Mouse (Mus musculus) heart, postnatal 25 days (tissue): Measurements from ENCODE around the gene Ttc34. TPM values are rescaled to one million over a fixed set of nuclear protein-coding genes. Genes with fewer than 3 reads are reported as not detected.

Experiments used
- total RNA-seq, 2 experiments: library from RNA; stranded (reverse); gene quantifications; 2 replicates each; pipeline ENCODE4 v1.2.3; 2021

Gene Ttc34
- total RNA-seq, 2 experiments from 2014 or later, result 0.17 TPM; not detected in 1

Other genes starting within 250 kb of the Ttc34 start
- 10 to 100 TPM; 12.9 to 13.4 TPM for gene Prdm16, start 200.6 kb upstream of the Ttc34 start, total RNA-seq
- not detected for gene Actrt2, start 169.6 kb upstream of the Ttc34 start, total RNA-seq
- under 1 TPM; 0.20 to 0.39 TPM for gene Mmel1, start 32.1 kb downstream of the Ttc34 start, total RNA-seq
- 10 to 100 TPM; 74.4 to 76.2 TPM for gene Fam213b, start 61.7 kb downstream of the Ttc34 start, total RNA-seq
- 1 to 10 TPM; 3.8 to 6.7 TPM for gene Tnfrsf14, start 91.1 kb downstream of the Ttc34 start, total RNA-seq
- gene Hes5, start 123.5 kb downstream of the Ttc34 start, total RNA-seq, result under 1 TPM in 1 of 2 experiments, not detected in 1; 0.28 TPM
- 10 to 100 TPM; 45.6 to 46.4 TPM for gene Pank4, start 126.7 kb downstream of the Ttc34 start, total RNA-seq
- under 1 TPM in 1 of 2 experiments, not detected in 1; 0.08 TPM for gene Plch2, start 219.3 kb downstream of the Ttc34 start, total RNA-seq
- gene Pex10, start 229.6 kb downstream of the Ttc34 start, total RNA-seq, result 10 to 100 TPM; 23.9 to 25.7 TPM
- gene Rer1, start 248.9 kb downstream of the Ttc34 start, total RNA-seq, result 10 to 100 TPM; 66.1 to 68.7 TPM
- gene Morn1, start 249.1 kb downstream of the Ttc34 start, total RNA-seq, result 1 to 10 TPM; 1.1 to 1.3 TPM